Mouse (Mus musculus): Measurements from ENCODE around the gene Lrp1.

DNA sequence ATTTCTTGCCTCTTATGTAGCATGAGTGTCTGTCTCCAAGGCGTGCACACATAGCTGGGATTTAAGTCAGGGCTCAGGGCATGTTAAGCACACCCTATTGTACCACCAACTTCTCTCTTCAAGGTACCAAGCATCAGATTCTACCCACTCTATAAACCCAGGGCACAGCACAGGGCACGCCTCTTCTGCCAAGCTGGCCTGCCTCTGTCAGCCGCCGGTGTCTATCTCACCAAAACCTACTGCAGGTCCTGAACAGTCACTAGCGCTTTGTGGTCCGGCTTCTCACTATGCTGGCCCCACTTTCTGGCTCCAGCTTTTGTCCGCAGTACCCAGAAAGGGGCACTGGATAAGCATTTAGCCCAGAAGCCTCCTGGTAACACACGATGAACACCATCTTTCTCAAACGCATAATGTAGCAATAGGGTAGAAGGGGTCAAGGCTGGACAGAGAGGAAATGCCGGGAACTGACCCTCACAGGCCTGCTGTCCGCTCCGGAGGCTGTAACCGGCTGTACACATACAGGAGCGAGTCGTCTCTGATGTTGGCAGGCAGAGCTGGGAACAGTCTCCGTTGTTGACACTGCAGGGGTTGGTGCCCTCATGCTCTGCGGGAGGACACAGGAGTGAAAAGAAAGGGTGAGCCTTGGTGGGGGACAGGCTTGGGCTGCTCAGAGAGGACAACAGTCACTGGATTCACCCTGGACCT is 49.9 kb downstream of the Lrp1 start:
- TF ChIP-seq GATA1 (IDR thresholded peaks at IDR 0.05; ENCODE audit: low read length) (no peak), TAL1 (IDR thresholded peaks at IDR 0.05; ENCODE audit: low read length) (no peak)
